Mouse (Mus musculus) liver, embryonic 14.5 days (tissue): ENCODE measurements at regions not wholly inside any gene's neighbourhood (a gene's known extent, or its start where the extent isn't known, plus 50 kb on each side); places are given as distances from the start of the nearest gene placed in this dataset.

ENCODE experiments used
- CTCF ChIP-seq: IDR thresholded peaks from 2 replicates; pipeline ENCODE4 v1.5.1; 2016; ENCODE audit warnings: antibody characterized with exemption, low read depth, control low read depth
- EP300 ChIP-seq: IDR thresholded peaks from 2 replicates; pipeline ENCODE4 v1.6.1; 2016; ENCODE audit warnings: antibody characterized with exemption, low read depth

DNA sequence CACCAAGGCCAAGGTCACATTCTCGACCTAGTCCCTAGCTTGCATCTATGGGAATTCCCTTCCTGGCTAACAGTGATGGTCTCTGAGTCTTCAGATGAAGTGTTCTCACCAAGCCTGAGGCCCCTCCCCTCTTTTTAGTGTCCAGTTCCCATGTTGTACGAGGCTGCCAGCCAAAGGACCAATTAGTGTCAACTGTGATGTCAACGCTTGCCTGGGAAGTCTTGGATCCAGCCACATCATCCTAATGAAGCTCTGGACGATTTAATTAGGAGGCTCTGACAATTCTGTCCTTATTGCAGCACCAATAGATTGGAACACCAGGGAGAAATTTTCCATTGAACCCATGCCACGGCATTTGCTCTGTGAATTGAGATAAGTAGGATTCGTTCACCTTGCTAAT lies 202.4 kb upstream of the Gm6657 start:
- TF ChIP-seq CTCF = no peak
- no peak for TF ChIP-seq EP300
